Mouse (Mus musculus) mesoderm, embryonic 11.5 days (tissue): ENCODE measurements around the gene Akap9.
A peak's percentile ranks its signal among the peaks of the same experiment; 100 is the strongest.
"Not testable (repeated sequence)": the region's sequence is repeated elsewhere in the genome, so short reads cannot be mapped to it uniquely, and the experiment has no call there.

Source experiments
- DNase-seq: peaks from one replicate; pipeline ENCODE4 v3.0.0-alpha.2; 2012; ENCODE audit warnings: low read depth, low spot score

Gene Akap9

GRCm38 (mm10) chr5:3969114-3969513, 41.3 kb downstream of the Akap9 start:
- no peak for DNase-seq

GRCm38 (mm10) chr5:3970936-3971335, 43.1 kb downstream of the Akap9 start:
- DNase-seq: no peak

GRCm38 (mm10) chr5:3973764-3974163, 45.9 kb downstream of the Akap9 start:
- no peak for DNase-seq

GRCm38 (mm10) chr5:3974896-3975295, 47.0 kb downstream of the Akap9 start:
- no peak for DNase-seq

GRCm38 (mm10) chr5:3976111-3976510, 48.3 kb downstream of the Akap9 start:
- no peak for DNase-seq

GRCm38 (mm10) chr5:3977904-3978303, 50.0 kb downstream of the Akap9 start:
- DNase-seq: no peak

- DNase-seq: no peak
Observed at GRCm38 (mm10) chr5:3989608-3990007, 61.8 kb downstream of the Akap9 start.

GRCm38 (mm10) chr5:3990499-3990898, 62.6 kb downstream of the Akap9 start:
- no peak for DNase-seq

GRCm38 (mm10) chr5:4004531-4005469, 76.9 kb downstream of the Akap9 start:
- DNase-seq: no peak

GRCm38 (mm10) chr5:4006606-4007005, 78.8 kb downstream of the Akap9 start:
- DNase-seq: no peak

GRCm38 (mm10) chr5:4008266-4008665, 80.4 kb downstream of the Akap9 start:
- no peak for DNase-seq

- DNase-seq: no peak
Observed at GRCm38 (mm10) chr5:4009540-4009939, 81.7 kb downstream of the Akap9 start.

- DNase-seq: not testable (repeated sequence)
Observed at GRCm38 (mm10) chr5:4017646-4018045, 89.8 kb downstream of the Akap9 start.

- DNase-seq: no peak
Observed at GRCm38 (mm10) chr5:4019377-4019776, 91.5 kb downstream of the Akap9 start.

- no peak for DNase-seq
Observed at GRCm38 (mm10) chr5:4020018-4020417, 92.2 kb downstream of the Akap9 start.

- DNase-seq: peak; percentile 14
Observed at GRCm38 (mm10) chr5:4023186-4023585, 95.3 kb downstream of the Akap9 start.

GRCm38 (mm10) chr5:4023742-4024681, 96.2 kb downstream of the Akap9 start:
- no peak for DNase-seq

- no peak for DNase-seq
Observed at GRCm38 (mm10) chr5:4024727-4025126, 96.9 kb downstream of the Akap9 start.

- not testable (repeated sequence) for DNase-seq
Observed at GRCm38 (mm10) chr5:4026336-4026735, 98.5 kb downstream of the Akap9 start.

- no peak for DNase-seq
Observed at GRCm38 (mm10) chr5:4028486-4029173, 100.8 kb downstream of the Akap9 start.

- DNase-seq: no peak
Observed at GRCm38 (mm10) chr5:4031846-4032245, 104.0 kb downstream of the Akap9 start.

- DNase-seq: peak; percentile 11
Observed at GRCm38 (mm10) chr5:4036686-4037085, 108.8 kb downstream of the Akap9 start.
